Mouse (Mus musculus) C2C12 (cell line): ENCODE measurements around the gene Atp6v1f.

Experiments used
- CEBPB ChIP-seq: IDR thresholded peaks from one replicate; pipeline ENCODE4 v1.6.1; 2011; ENCODE audit warnings: low read depth, mild to moderate bottlenecking, control low read depth, moderate library complexity
- CTCF ChIP-seq: IDR thresholded peaks from one replicate; pipeline ENCODE4 v1.5.1; 2011; ENCODE audit not compliant: control insufficient read depth, insufficient read depth, insufficient read length
- MAX ChIP-seq: IDR thresholded peaks from one replicate; pipeline ENCODE4 v1.6.1; 2011; ENCODE audit warnings: mild to moderate bottlenecking, control low read depth
- MYOG ChIP-seq: IDR thresholded peaks from one replicate; pipeline ENCODE4 v1.6.1; 2011; ENCODE audit not compliant: control insufficient read depth, insufficient read length; ENCODE audit errors: extremely low read depth

GRCm38 (mm10) chr6:29444773-29445172 lies 22.7 kb upstream of the Atp6v1f start:
- TF ChIP-seq CEBPB: no peak
- peak; percentile 32 for TF ChIP-seq CTCF
- TF ChIP-seq MAX: no peak
- no peak for TF ChIP-seq MYOG
